18 mouse cellular contexts compared by ENCODE assay signal in genomic region chr12:69213186-69213777, GRCm38 (mm10). TPM values are rescaled to one million over a fixed set of nuclear protein-coding genes. Genes with fewer than 3 reads are reported as not detected.
A peak's percentile ranks its signal among the peaks of the same experiment; 100 is the strongest.
DNase-seq lines count a peak whose midpoint lies in the region; TF ChIP-seq lines count a peak whose summit lies in the region.
"Had no signal": no experiment of that assay in that cellular context is flagged by ENCODE, and none has a peak within 500 bp of the region (broad histone marks: within the 10 kb centered on the region; RNA-seq: fewer than 3 reads in every experiment).

No protein-coding gene starts in this region.

- whole genome bisulfite sequencing in heart, adult 2 months = 93% methylated on average over 13 of the region's 13 CpGs

- H3K27ac ChIP-seq in heart, adult 2 months = no peak overlapping the region
- H3K27ac ChIP-seq in layer of hippocampus, adult 2 months = no peak overlapping the region
- no peak overlapping the region for H3K27ac ChIP-seq in ES-E14 (ENCODE audit: insufficient read depth, low read depth, low read length, poor library complexity, severe bottlenecking)
- H3K27ac ChIP-seq: embryonic facial prominence, embryonic 15.5 days; forebrain, embryonic 10.5 days; heart, embryonic 15.5 days; hindbrain, embryonic 10.5 days; hindbrain, embryonic 14.5 days had no signal

- no peaks in the 10 kb centered on the region for H3K27me3 ChIP-seq in heart, adult 2 months (ENCODE audit: control insufficient read depth, insufficient read depth, low read length)
- H3K27me3 ChIP-seq: embryonic facial prominence, embryonic 15.5 days; heart, embryonic 15.5 days had no signal

- TF ChIP-seq POLR2A in heart, adult 2 months (IDR thresholded peaks at IDR 0.05; ENCODE audit: insufficient read depth, low read depth, low read length) = no peak

- H3K4me3 ChIP-seq in heart, adult 2 months = no peak overlapping the region
- H3K4me3 ChIP-seq in layer of hippocampus, adult 2 months = no peak overlapping the region
- no peak overlapping the region for H3K4me3 ChIP-seq in ES-E14 (ENCODE audit: insufficient read depth in 1 of 2, low read depth in 1 of 2, low read length in 2 of 2, poor library complexity in 1 of 2, severe bottlenecking in 1 of 2)
- H3K4me3 ChIP-seq: embryonic facial prominence, embryonic 15.5 days; erythroblast, embryonic 14.5 days; forebrain, embryonic 10.5 days; heart, embryonic 15.5 days; hindbrain, embryonic 10.5 days had no signal

- H3K9ac ChIP-seq in heart, adult 2 months (ENCODE audit: low read depth, low read length) = no peak overlapping the region
- no peak overlapping the region for H3K9ac ChIP-seq in ES-E14 (ENCODE audit: insufficient read depth, low read depth, low read length, poor library complexity, severe bottlenecking)
- H3K9ac ChIP-seq: embryonic facial prominence, embryonic 15.5 days; heart, embryonic 15.5 days; hindbrain, embryonic 14.5 days had no signal

- no peak for DNase-seq in heart, adult 2 months
- DNase-seq in heart, postnatal 14 days = no peak
- DNase-seq in layer of hippocampus, adult 2 months (ENCODE audit: low spot score in 2 of 2) = no peak
- DNase-seq in layer of hippocampus, adult 11-12 months (ENCODE audit: low spot score) = no peak
- no peak for DNase-seq in ES-E14 (ENCODE audit: low read depth, low spot score)
- no peak for DNase-seq in right cerebral cortex, adult 18-20 months
- DNase-seq: adrenal gland, adult 8-10 months; adrenal gland, postnatal 36 days; cerebellum, adult 2 months; cerebellum, postnatal 10 days; embryo, embryonic 11 days; kidney, adult 11 months had no signal

- no peaks in the 10 kb centered on the region for H3K9me3 ChIP-seq in ES-E14 (ENCODE audit: control insufficient read depth, insufficient read depth, low read depth, low read length)
- H3K9me3 ChIP-seq: embryonic facial prominence, embryonic 15.5 days; forebrain, embryonic 10.5 days; heart, embryonic 15.5 days; hindbrain, embryonic 10.5 days had no signal

- H3K4me1 ChIP-seq in heart, adult 2 months (ENCODE audit: control insufficient read depth, insufficient read depth, low read length) = no peaks in the 10 kb centered on the region
- peaks cover 4% of the 10 kb centered on the region in 2 experiments; a peak in 1 of 4 replicates for H3K4me1 ChIP-seq in ES-E14 (ENCODE audit: control insufficient read depth in 2 of 2, insufficient read depth in 2 of 2, low read length in 2 of 2, poor library complexity in 1 of 2)
- H3K4me1 ChIP-seq: embryonic facial prominence, embryonic 15.5 days; forebrain, embryonic 10.5 days; hindbrain, embryonic 10.5 days had no signal

- in situ Hi-C loops in ES-E14 (cut with MboI; ENCODE audit: low sequenced_read_pairs in 2 of 2, unreplicated experiment in 2 of 2) = no loop called here

- H3K79me2 ChIP-seq in heart, adult 2 months (replicated peaks; ENCODE audit: control insufficient read depth, insufficient read depth, low read length) = no peaks in the 10 kb centered on the region

- TF ChIP-seq EP300 in heart, adult 2 months (IDR thresholded peaks at IDR 0.05; ENCODE audit: insufficient read depth, low read depth, low read length) = no peak

- peak; percentile 42 for TF ChIP-seq CTCF in heart, adult 2 months (IDR thresholded peaks at IDR 0.05)
- TF ChIP-seq CTCF in layer of hippocampus, adult 2 months (conservative IDR thresholded peaks at IDR 0.05) = peak; percentile 47

- H3K36me3 ChIP-seq in heart, adult 2 months (ENCODE audit: control insufficient read depth, insufficient read depth, low read length) = no peaks in the 10 kb centered on the region
- peaks cover 34% of the 10 kb centered on the region for H3K36me3 ChIP-seq in ES-E14 (ENCODE audit: control insufficient read depth, insufficient read depth, low read length, poor library complexity, severe bottlenecking)

- intact Hi-C loops in heart, adult 2 months (cut with DNase I) = no loop called here
- intact Hi-C loops in heart, postnatal 14 days (cut with DNase I) = loop anchor here (5.0 to 10.0 kb wide), 2 partner anchors 124 to 482 kb away; no protein-coding TSS in a partner anchor

TF ChIP-seq in ES-E14, 5 proteins besides CTCF, POLR2A, EP300 and RAD21:
- no peak for TF ChIP-seq ZC3H11A (IDR thresholded peaks at IDR 0.05; ENCODE audit: borderline replicate concordance, low read depth, low read length)
- TF ChIP-seq HCFC1 (IDR thresholded peaks at IDR 0.05; ENCODE audit: borderline replicate concordance, insufficient read depth, low read length) = no peak
- TF ChIP-seq CHD2 (IDR thresholded peaks at IDR 0.05; ENCODE audit: low read depth, low read length) = no peak
- TF ChIP-seq MAFK (IDR thresholded peaks at IDR 0.05; ENCODE audit: insufficient read depth, low read depth, low read length) = no peak
- TF ChIP-seq ZNF384 (IDR thresholded peaks at IDR 0.05; ENCODE audit: low read depth, low read length) = peak; percentile 68

RNA-seq across cellular contexts. Expression of gene Gm49384, which starts 9.2 kb away (rescaled TPM):
- 1 to 10 TPM; 1.7 to 1.8 TPM for total RNA-seq in heart, adult 2 months (2021)
- polyA plus RNA-seq in heart, adult 2 months (2012; rRNA removed) = not detected in 2 replicates
- 1 to 10 TPM; 2.4 to 3.1 TPM for total RNA-seq in heart, postnatal 14 days (2021)
- 1 to 10 TPM; 3.5 to 5.1 TPM for total RNA-seq in layer of hippocampus, adult 2 months (2021)
- 9.8 and 12.1 TPM in 2 replicates for total RNA-seq in ES-E14 (2012; rRNA removed)
- polyA plus RNA-seq: erythroblast, embryonic 14.5 days had no signal

RNA-seq across cellular contexts. Expression of gene Pole2, which starts 14.7 kb away (rescaled TPM):
- total RNA-seq in heart, adult 2 months (2021) = under 1 TPM; 0.27 to 0.63 TPM
- polyA plus RNA-seq in heart, adult 2 months (2012; rRNA removed) = 1.00 and 1.4 TPM in 2 replicates
- 1 to 10 TPM; 1.6 to 2.0 TPM for total RNA-seq in heart, postnatal 14 days (2021)
- under 1 TPM; 0.72 to 0.76 TPM for total RNA-seq in layer of hippocampus, adult 2 months (2021)
- 23.2 and 24.4 TPM in 2 replicates for total RNA-seq in ES-E14 (2012; rRNA removed)

RNA-seq across cellular contexts. Expression of gene Dnaaf2, which starts 15.1 kb away (rescaled TPM):
- total RNA-seq in heart, adult 2 months (2021) = under 1 TPM; 0.50 to 0.80 TPM
- polyA plus RNA-seq in heart, adult 2 months (2012; rRNA removed) = 0.67 and 0.94 TPM in 2 replicates
- total RNA-seq in heart, postnatal 14 days (2021) = under 1 TPM; 0.76 TPM
- total RNA-seq in layer of hippocampus, adult 2 months (2021) = 1 to 10 TPM; 1.9 TPM
- 3.6 and 4.3 TPM in 2 replicates for total RNA-seq in ES-E14 (2012; rRNA removed)

RNA-seq across cellular contexts. Expression of gene Gm49383, which starts 16.4 kb away (rescaled TPM):
- 1 to 10 TPM; 2.2 to 3.1 TPM for total RNA-seq in heart, adult 2 months (2021)
- 1.00 and 2.1 TPM in 2 replicates for polyA plus RNA-seq in heart, adult 2 months (2012; rRNA removed)
- 1 to 10 TPM; 2.9 to 4.1 TPM for total RNA-seq in heart, postnatal 14 days (2021)
- total RNA-seq in layer of hippocampus, adult 2 months (2021) = 1 to 10 TPM; 3.8 to 4.1 TPM
- total RNA-seq in ES-E14 (2012; rRNA removed) = 10.1 and 11.7 TPM in 2 replicates
- polyA plus RNA-seq: erythroblast, embryonic 14.5 days had no signal

RNA-seq across cellular contexts. Expression of gene Klhdc1, which starts 27.7 kb away (rescaled TPM):
- total RNA-seq in heart, adult 2 months (2021) = 10 to 100 TPM; 34.6 to 38.7 TPM
- 10.2 and 10.5 TPM in 2 replicates for polyA plus RNA-seq in heart, adult 2 months (2012; rRNA removed)
- total RNA-seq in heart, postnatal 14 days (2021) = 10 to 100 TPM; 18.1 to 21.1 TPM
- 10 to 100 TPM; 17.5 to 18.6 TPM for total RNA-seq in layer of hippocampus, adult 2 months (2021)
- 1.3 and 1.7 TPM in 2 replicates for total RNA-seq in ES-E14 (2012; rRNA removed)
- polyA plus RNA-seq: erythroblast, embryonic 14.5 days had no signal
